Mouse (Mus musculus) lung, adult 18-20 months (tissue): ENCODE measurements around the gene 1110051M20Rik.
A peak's percentile ranks its signal among the peaks of the same experiment; 100 is the strongest.

Experiments
- DNase-seq, 2 experiments: peaks; one replicate each; pipeline ENCODE4 v3.0.0; 2022; ENCODE audit warnings: mixed read lengths in 2 of 2

Gene 1110051M20Rik

DNA sequence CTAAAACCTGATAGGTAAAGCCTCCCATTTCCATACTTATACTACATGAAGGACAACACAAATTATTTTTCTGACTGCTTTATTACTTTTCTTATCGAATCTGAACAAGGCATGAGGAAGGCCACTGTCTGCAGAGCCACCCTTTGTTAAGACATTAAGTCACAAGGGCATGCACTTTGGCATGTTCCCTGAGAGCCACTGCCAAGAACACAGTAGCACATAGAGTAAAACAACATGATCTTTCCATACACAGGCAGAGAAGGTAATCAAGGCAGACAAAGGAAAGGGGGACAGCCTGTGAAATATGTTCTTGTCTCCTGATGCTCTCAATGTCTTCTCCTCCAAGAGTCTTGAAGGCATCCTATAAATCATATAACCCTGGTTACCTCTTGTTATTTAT lies 30.7 kb downstream of the 1110051M20Rik start:
- DNase-seq, result no peak

DNA sequence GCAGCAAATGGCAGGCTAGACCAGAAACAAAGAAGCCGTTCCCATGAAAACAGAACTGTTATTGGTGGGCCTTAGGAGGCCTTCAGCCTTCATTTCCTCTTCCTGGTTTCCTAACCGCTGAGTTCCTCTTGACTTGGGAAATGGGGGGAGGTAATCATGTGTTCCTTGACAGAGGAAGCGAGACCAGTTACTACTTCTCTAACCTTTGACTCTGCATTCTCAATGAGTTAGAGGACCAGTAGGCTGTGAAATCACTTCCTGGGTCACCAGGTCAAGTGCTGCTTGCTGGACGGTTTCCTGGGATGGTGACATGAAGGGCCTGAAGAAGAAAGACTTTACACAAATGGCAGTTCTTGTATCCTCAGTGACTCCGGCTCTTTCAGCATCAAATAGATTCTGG lies 32.1 kb downstream of the 1110051M20Rik start:
- DNase-seq, result peak; percentile 68 to 73

- DNase-seq, result no peak
Observed at GRCm38 (mm10) chr2:91411473-91411872, 33.0 kb downstream of the 1110051M20Rik start.

- DNase-seq, result no peak
Observed at GRCm38 (mm10) chr2:91408031-91408430, 36.5 kb downstream of the 1110051M20Rik start.

GRCm38 (mm10) chr2:91405071-91405470 lies 39.4 kb downstream of the 1110051M20Rik start:
- no peak for DNase-seq

DNA sequence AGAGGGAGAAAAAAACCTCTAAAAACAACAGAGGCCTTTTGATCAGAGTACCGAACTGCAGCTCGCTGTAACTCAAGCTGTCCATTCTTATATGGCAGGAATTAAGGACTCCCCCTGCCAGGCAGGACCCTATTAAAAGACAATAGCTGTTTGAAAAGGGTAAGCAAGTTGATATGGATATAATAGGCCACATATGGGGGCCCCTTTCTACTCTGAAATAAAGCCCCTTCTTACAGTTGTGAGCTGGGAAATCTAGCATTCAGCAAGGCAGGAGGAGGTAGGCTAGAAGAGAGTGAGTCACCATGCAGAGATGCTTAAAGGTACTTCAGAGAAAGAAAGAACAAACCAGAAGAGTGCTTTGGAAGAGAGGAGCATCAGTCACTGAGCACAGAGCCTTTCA lies 44.8 kb downstream of the 1110051M20Rik start:
- no peak for DNase-seq

DNA sequence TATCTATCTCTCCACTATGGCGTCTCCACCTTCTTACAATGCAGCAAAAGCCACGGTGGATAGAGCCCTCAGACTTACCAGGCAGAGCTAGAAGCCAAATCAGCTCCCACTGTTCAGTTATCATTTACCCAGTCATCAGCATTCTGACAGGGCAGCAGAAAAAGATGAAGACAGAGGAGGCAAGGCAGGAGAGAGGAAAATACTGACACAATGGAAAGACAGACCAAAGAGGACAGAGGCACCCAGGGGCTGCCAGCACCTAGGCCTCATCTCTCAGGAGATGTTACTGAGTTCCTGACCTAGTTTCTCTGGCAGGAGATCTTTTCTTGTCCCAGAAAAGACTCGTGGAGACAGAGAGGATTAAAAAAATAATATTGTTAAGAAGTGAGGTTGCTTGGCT lies 45.3 kb downstream of the 1110051M20Rik start:
- DNase-seq, result no peak

DNA sequence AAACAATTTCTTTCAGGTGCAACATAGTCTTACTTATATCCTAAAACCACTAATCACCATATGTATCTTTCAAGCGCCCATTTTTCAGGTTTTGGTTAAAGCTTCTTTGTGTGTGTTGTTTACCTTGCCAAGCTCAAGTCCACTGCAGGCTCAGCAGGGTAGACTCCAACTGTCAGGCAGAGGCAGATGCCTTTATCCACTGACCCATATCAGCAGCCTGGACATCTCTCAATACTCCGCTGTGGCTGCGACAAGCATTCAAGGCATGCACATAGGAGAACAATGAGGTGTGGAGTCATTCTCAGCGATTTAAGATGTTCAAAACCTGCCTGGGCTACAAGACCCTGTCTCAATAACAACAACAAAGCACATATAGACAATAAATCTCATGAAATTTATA lies 50.4 kb downstream of the 1110051M20Rik start:
- DNase-seq, result no peak

DNA sequence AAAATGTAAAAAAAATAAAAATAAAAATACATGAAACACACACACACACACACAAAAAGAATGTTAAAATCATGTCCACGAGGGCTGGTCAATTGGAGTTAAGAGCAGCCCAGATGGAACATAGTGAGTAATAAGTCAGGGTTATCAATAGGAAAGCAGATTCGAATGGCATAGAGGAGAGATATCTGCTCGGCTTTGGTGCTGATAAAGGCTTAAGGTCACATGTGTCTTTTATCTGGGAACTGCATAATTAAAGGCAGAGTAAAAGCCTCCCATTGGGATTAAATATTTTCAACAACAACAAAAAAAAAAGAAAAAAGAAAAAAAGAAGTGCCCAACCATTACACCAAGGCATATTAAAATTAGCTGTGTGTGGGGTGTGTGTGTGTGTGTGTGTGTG lies 55.8 kb downstream of the 1110051M20Rik start:
- DNase-seq, result no peak

DNA sequence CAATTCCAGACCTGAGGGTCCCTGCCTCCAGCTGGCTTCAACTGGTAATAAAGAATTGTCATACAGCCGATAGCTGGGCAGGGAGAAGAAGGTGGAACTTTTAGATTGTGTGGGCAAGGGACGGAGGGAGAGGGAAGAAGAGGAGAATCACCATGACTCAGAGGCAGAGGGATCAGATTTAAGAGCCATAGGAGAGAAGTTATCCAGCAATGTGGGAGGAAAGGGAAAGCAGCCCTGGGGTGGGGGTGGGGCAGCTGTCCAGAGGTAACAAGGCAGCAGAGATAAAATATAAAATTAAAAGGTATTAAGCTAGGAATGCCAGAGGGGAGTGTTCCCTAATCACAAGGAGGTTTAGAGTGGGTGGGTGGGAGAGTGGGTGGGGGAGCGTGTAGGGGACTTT lies 56.2 kb downstream of the 1110051M20Rik start:
- no peak for DNase-seq

DNA sequence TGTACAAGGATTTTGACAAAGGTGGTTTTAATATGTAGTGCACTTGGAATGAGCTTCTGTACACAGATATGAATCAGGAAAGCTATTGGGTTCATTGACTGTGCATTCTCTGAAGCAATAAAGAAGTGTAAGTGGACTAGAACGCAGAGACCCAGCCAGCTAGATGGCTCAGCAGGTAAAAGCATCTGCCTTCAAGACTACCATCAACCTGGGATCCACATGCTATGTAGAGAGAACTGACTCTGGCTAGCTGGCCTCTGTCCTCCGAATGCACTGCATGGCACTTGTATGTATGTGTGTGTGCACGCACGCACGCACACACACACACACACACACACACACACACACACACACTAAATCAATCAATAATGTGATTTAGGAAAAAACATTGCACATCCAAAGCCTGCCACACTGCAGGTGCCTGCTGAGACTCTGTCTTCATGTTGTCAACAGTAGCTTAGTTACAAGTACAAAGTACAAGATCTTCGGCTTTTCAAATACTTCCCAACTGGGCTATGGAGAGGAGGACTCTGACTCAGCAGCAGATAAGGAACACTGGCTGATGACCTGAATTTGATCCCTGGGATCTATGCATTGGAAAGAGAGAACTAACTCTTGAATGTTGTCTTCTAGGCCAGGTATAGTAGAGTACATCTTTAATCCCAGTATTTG lies 57.1 kb downstream of the 1110051M20Rik start:
- DNase-seq, result no peak

DNA sequence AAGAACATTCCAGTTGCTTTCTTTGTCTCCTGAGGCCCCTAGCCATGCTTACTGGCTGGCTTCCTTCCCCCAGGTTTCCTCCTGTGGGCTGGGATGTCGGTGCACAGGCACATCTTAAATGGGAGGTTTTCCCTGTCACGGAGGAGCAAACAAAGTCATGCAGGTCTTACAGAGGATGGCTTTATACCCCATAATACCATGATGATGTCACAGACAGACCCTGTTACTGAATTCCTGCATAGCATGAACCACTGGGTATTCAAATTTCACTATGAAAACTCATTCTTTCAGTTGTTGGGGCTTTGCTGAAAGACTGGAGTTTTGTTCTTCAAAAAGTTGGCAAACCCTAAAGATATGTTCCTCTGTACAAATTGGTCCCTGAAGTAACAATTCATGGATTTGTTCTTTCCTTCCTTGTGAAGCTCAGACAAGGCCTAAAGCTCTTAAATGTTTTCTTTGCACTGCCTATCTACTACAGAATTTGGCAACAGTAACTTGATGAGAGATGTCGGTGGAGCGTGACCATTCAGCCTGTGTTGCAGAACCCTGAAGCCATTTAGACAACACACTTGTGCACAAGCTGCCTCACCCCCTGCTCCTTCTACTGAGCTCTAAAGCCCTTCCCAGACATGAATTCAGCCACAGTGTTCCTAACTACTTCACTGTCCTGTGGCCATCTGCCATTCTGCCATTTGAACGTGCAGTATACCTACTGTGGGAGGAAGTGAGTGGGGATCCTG lies 57.8 kb downstream of the 1110051M20Rik start:
- no peak for DNase-seq

GRCm38 (mm10) chr2:91383294-91383693 lies 61.2 kb downstream of the 1110051M20Rik start:
- DNase-seq, result no peak

DNA sequence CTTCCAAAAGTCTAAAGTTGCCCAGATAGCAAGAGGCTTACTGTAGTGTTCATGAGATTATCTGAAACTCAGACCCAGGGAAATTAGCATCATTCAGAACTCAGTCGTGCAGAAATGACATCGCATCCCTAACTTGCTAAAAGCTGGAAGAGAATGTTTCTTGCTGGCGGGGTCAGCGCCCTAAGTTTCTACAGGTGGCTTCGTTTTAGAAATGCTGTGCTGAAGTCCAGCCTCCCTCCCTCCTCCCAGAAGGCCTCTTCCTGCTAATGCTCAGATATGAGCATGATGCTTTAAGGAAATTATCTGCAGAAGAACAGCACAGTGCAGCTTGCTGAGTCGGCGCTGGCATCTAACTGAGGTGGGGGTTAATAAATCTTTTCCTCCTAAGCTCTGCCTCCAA lies 67.5 kb downstream of the 1110051M20Rik start:
- DNase-seq, result no peak

DNA sequence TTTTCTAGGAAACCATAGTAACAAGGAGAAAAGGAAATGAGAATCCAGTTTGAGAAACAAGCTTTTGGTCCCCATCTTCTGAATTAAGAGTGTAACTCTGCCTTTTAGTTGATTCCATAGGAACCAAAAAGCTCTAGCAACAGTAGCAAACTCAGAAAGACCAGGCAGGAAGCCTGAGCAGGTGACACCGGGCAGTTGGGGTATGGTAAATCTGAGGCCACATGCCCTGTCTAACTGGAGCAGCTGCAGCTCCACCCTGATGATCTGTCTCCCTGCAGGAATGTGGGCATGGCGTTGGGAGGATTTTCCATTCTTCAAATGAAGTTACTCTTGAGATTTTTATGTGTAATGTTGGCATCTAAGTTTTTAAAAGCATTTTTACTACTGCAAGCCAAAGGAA lies 74.2 kb downstream of the 1110051M20Rik start:
- no peak for DNase-seq

DNA sequence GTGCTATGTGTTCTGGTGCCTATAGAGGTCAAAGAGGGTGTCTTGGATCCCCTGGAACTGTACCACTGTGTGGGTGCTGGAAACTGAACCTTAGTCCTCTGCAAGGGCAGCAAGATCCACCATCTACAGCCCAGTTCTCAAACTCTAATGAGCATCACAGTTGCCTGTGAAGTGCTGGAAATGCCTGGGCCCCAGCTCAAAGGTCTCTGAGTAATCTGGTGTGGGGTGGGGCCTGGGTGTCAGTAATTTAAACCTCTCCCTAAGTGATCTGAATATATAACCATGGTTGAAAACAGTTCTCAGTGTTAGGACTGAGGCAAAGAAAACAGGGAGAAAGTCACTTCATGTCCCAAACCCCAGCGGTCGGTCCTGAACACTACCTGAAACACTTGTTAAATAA lies 81.2 kb downstream of the 1110051M20Rik start:
- no peak for DNase-seq

- DNase-seq, result peak; percentile 63 to 67
Observed at GRCm38 (mm10) chr2:91361068-91361528, 83.4 kb downstream of the 1110051M20Rik start.

DNA sequence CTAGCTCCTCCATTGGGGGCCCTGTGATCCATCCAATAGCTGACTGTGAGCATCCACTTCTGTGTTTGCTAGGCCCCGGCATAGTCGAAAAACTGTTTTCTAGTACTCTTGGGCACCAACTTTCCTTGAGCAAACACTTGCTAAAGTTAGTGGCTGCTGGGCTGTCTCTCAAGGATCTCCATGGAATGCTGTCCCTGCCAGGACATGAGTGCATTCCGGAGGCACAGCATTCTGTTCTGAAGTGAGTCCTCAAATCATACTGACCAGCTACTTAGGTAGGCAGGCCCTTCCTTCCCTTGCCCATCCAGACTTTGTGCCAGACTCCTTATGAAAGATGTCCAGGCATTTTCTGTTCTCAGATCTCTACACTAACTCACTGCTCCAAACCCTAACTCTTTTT lies 88.7 kb downstream of the 1110051M20Rik start:
- DNase-seq, result peak; percentile 83 to 88

DNA sequence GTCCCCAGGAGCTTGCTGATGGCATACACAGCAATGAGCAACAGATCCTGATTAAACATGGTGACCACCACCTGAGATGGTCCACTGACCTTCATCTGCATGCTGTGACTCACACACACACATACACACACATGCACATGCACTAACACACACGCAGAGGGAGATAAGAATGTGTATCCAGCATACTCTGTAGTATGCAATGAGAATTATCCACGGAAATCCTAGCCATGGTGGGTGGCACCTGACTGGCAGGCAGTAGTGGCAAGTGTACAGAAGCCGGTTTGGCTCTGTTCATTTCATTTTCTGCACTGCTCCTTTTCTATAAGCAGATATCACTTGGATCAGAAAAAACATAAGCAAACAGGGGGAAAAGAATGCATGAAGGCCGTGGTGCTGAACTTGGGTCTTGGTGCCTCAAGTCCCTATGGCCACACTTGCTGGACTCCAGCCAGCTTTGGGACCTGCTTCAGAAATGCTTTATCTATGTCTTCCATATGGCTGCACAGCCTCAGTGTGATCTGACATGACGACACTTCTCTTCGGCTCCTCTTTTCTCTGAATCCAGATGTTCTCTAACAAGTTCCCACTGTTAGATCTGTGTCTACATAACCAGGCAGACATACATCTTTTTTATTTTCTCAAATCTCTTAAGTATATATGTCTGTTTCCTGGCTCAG lies 89.6 kb downstream of the 1110051M20Rik start:
- DNase-seq, result no peak

DNA sequence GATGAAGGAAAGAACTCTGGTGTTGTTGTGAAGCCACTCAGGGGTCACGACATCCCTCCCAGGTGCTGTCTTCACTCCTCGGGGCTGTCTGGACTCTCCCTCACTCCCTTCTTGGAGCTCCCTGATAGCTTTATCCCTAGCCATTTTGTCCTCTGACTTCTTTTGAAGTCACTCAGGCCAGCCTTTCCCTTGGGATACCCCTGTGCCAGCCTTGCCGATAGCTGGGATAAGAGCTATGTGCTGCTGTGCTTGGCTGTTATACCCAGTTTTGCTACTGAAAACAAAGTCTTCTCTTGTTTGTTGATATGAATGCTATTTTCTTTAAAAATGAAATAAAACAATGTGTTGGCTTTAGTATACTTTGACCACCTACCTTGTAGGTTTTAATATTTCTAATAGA lies 90.7 kb downstream of the 1110051M20Rik start:
- no peak for DNase-seq

GRCm38 (mm10) chr2:91351841-91352240 lies 92.7 kb downstream of the 1110051M20Rik start:
- DNase-seq, result no peak

DNA sequence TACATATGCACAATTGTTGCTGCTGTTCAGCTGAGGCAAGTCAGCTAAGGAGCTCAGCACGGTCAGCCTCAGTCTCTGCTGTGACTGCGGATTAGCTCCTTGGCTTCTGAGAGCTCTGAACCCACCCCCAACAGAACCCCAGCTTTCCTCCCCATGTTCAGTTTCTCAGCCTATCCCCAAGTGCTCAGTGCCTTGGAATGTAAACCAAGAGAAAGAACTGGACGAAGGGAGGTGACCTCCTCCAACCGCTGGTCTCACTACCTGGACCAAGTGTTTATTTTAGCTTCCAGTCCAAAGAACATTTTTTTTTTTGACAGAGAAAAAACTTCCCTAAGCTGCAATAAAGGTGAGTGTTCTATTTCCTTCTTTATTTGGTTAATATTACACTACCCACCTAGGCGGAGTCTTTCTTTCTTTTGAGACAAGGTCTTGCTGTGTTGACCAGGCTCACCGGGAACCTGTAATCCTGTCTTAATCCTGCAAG lies 94.5 kb downstream of the 1110051M20Rik start:
- DNase-seq, result peak; percentile 74 to 80

DNA sequence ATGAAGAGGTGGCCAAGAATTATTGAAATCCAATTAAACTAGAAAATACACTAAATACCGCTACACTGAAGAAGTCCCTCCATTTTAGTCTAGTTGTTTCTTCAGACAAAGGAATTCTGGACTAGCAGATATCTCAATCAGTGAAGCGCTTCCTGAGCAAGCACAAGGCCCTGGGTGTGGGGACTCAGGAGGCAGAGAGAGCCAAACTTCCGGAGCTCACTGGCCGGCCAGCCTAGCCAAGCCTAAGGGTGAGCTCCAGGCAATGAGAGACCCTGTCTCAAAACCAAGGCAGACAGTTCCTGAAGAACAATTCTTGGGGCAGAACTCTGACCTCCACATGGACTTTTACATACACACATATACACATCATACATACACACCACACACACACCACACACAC lies 95.6 kb downstream of the 1110051M20Rik start:
- DNase-seq, result peak; percentile 50 to 65

DNA sequence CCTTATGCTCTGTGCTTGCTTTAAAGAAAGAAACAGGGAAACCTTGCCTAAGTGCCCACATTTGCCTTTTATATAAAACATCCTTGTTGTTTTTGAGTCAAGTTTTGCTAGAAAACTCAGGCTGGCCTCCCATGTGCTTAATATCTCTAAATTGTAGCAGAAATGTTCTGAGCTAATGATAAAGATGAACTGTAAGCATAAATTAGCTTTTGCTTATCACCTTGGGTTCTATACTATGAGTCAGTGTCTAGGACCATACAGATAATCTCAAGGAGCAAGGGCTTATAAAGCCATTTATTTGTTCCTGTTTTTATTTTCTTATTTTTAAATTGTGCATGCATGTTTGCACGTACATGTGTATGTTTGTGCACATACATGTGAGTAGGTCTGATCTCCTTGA lies 98.9 kb downstream of the 1110051M20Rik start:
- DNase-seq, result no peak
